Mouse (Mus musculus): Measurements from ENCODE around the gene Luc7l. TPM values are rescaled to one million over a fixed set of nuclear protein-coding genes. Genes with fewer than 3 reads are reported as not detected.
"Not testable (repeated sequence)": the region's sequence is repeated elsewhere in the genome, so short reads cannot be mapped to it uniquely, and the experiment has no call there.

The Luc7l gene
- polyA plus RNA-seq, 1 experiment from 2014 or later = 97.7 TPM

DNA sequence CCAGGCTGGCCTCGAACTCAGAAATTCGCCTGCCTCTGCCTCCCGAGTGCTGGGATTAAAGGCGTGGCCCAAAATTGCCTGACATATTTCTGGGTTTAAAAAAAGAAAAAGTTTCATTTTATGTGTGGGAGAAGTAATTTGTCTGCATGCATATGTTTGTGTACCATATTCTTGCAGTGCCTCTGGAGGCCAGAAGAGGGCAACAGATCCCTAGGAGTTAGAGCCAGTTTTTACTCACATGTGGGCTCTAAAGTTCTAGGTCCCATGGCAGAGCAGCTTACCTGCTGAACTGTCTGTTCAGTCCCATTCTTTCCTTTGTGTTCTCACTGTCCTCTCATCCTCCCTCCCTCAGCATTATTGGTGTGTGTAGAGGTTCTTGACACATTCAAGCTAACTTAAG lies 24.0 kb downstream of the Luc7l start:
- no peaks in the 10 kb centered on the region for H3K27me3 ChIP-seq (ENCODE audit: insufficient read depth, low read length)
- no peaks in the 10 kb centered on the region for H3K9me3 ChIP-seq (ENCODE audit: low read length)
- H3K9ac ChIP-seq (replicated peaks; ENCODE audit: low read length) = no peak overlapping the region
- H3K27ac ChIP-seq (ENCODE audit: low read length) = no peak overlapping the region
- 95% methylated on average over 4 of the region's 4 CpGs for WGBS
- H3K36me3 ChIP-seq (ENCODE audit: insufficient read depth, low read length) = peaks cover 68% of the 10 kb centered on the region
- no peaks in the 10 kb centered on the region for H3K4me1 ChIP-seq (ENCODE audit: insufficient read depth, low read length)
- H3K4me3 ChIP-seq (ENCODE audit: low read length) = no peak overlapping the region
- ATAC-seq (ENCODE audit: low FRiP score, low TSS enrichment) = no peak
- H3K4me2 ChIP-seq (replicated peaks; ENCODE audit: low read depth, low read length) = no peak overlapping the region

GRCm38 (mm10) chr17:26286199-26286955 lies 33.7 kb downstream of the Luc7l start:
- H3K4me1 ChIP-seq (ENCODE audit: insufficient read depth, low read length) = no peaks in the 10 kb centered on the region
- H3K27ac ChIP-seq (ENCODE audit: low read length) = no peak overlapping the region
- peaks cover 6% of the 10 kb centered on the region for H3K9me3 ChIP-seq (ENCODE audit: low read length)
- no peak overlapping the region for H3K4me2 ChIP-seq (replicated peaks; ENCODE audit: low read depth, low read length)
- 92% methylated on average over 8 of the region's 8 CpGs for WGBS
- no peak for ATAC-seq (ENCODE audit: low FRiP score, low TSS enrichment)
- H3K36me3 ChIP-seq (ENCODE audit: insufficient read depth, low read length) = peaks cover 88% of the 10 kb centered on the region
- H3K9ac ChIP-seq (replicated peaks; ENCODE audit: low read length) = no peak overlapping the region
- H3K4me3 ChIP-seq (ENCODE audit: low read length) = no peak overlapping the region
- H3K27me3 ChIP-seq (ENCODE audit: insufficient read depth, low read length) = no peaks in the 10 kb centered on the region

GRCm38 (mm10) chr17:26289475-26289874 lies 36.8 kb downstream of the Luc7l start:
- Histone ChIP-seq H3K9me3 (ENCODE audit: low read length) (peaks cover 13% of the 10 kb centered on the region), H3K4me1 (ENCODE audit: insufficient read depth, low read length) (no peaks in the 10 kb centered on the region), H3K9ac (replicated peaks; ENCODE audit: low read length) (no peak overlapping the region), H3K27ac (ENCODE audit: low read length) (no peak overlapping the region), H3K36me3 (ENCODE audit: insufficient read depth, low read length) (peaks cover 60% of the 10 kb centered on the region), H3K4me2 (replicated peaks; ENCODE audit: low read depth, low read length) (no peak overlapping the region), H3K4me3 (ENCODE audit: low read length) (no peak overlapping the region), H3K27me3 (ENCODE audit: insufficient read depth, low read length) (no peaks in the 10 kb centered on the region)
- ATAC-seq (ENCODE audit: low FRiP score, low TSS enrichment) = no peak
- 82% methylated on average over 4 of the region's 4 CpGs for WGBS

GRCm38 (mm10) chr17:26298318-26298717 lies 45.6 kb downstream of the Luc7l start:
- not testable (repeated sequence) for H3K4me3 ChIP-seq (ENCODE audit: low read length); H3K9me3 ChIP-seq (ENCODE audit: low read length); H3K27me3 ChIP-seq (ENCODE audit: insufficient read depth, low read length); H3K4me1 ChIP-seq (ENCODE audit: insufficient read depth, low read length); H3K9ac ChIP-seq (replicated peaks; ENCODE audit: low read length); H3K36me3 ChIP-seq (ENCODE audit: insufficient read depth, low read length); H3K4me2 ChIP-seq (replicated peaks; ENCODE audit: low read depth, low read length); H3K27ac ChIP-seq (ENCODE audit: low read length); ATAC-seq (ENCODE audit: low FRiP score, low TSS enrichment)
- 94% methylated on average over 4 of the region's 4 CpGs for WGBS

GRCm38 (mm10) chr17:26314291-26314690 lies 61.6 kb downstream of the Luc7l start:
- H3K4me1 ChIP-seq (ENCODE audit: insufficient read depth, low read length) = peaks cover 12% of the 10 kb centered on the region
- H3K4me3 ChIP-seq (ENCODE audit: low read length) = no peak overlapping the region
- peak; percentile 75; the same call in 1 of the 2 replicates for ATAC-seq (ENCODE audit: low FRiP score, low TSS enrichment)
- WGBS = 12% methylated on average over 6 of the region's 6 CpGs
- no peaks in the 10 kb centered on the region for H3K9me3 ChIP-seq (ENCODE audit: low read length)
- H3K36me3 ChIP-seq (ENCODE audit: insufficient read depth, low read length) = no peaks in the 10 kb centered on the region
- H3K27me3 ChIP-seq (ENCODE audit: insufficient read depth, low read length) = no peaks in the 10 kb centered on the region
- no peak overlapping the region for H3K4me2 ChIP-seq (replicated peaks; ENCODE audit: low read depth, low read length)
- no peak overlapping the region for H3K9ac ChIP-seq (replicated peaks; ENCODE audit: low read length)
- H3K27ac ChIP-seq (ENCODE audit: low read length) = no peak overlapping the region

DNA sequence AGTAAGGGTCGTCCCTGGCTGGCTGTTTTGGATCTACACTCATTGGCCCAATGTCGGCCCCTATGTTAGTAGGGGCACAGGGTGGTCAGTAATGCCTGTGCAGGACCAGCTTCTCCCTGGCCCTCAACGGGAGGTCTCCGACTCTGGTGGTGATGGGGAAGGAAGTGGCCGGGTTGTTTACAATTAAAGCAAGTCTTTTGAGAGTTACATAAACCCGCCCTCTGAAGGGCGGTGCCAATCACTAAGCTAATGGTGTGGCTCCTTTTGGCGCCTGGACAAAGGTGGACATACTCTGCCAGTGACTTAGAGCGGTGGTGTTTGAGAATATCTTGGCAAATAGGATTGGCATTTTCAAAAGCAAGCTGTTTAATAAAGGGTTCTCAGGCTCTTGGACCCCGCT lies 62.8 kb downstream of the Luc7l start:
- Histone ChIP-seq H3K27ac (ENCODE audit: low read length) (no peak overlapping the region), H3K9me3 (ENCODE audit: low read length) (no peaks in the 10 kb centered on the region), H3K27me3 (ENCODE audit: insufficient read depth, low read length) (no peaks in the 10 kb centered on the region), H3K4me3 (ENCODE audit: low read length) (no peak overlapping the region), H3K9ac (replicated peaks; ENCODE audit: low read length) (no peak overlapping the region), H3K4me2 (replicated peaks; ENCODE audit: low read depth, low read length) (no peak overlapping the region), H3K36me3 (ENCODE audit: insufficient read depth, low read length) (no peaks in the 10 kb centered on the region), H3K4me1 (ENCODE audit: insufficient read depth, low read length) (peaks cover 12% of the 10 kb centered on the region)
- 36% methylated on average over 10 of the region's 10 CpGs for WGBS
- 0 out of 2 replicates have a peak, but pooled peaks have one; percentile 39 for ATAC-seq (ENCODE audit: low FRiP score, low TSS enrichment)

DNA sequence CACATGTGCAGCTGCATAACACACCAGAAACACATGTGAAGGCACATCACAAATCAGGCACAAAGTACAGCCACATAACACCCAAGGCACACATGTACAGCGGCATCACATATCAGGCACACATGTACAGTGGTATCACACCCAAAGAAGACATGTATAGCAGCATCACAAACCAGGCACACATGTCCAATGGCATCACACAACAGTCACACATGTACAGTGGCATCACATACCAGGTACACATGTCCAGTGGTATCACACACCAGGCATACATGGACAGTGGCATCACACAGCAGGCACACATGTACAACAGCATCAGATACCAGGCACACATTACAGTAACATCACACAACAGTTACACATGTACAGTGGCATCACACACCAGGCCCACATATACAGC lies 65.7 kb downstream of the Luc7l start:
- H3K4me2 ChIP-seq (replicated peaks; ENCODE audit: low read depth, low read length) = no peak overlapping the region
- no peaks in the 10 kb centered on the region for H3K27me3 ChIP-seq (ENCODE audit: insufficient read depth, low read length)
- no peak overlapping the region for H3K9ac ChIP-seq (replicated peaks; ENCODE audit: low read length)
- no peaks in the 10 kb centered on the region for H3K9me3 ChIP-seq (ENCODE audit: low read length)
- no peak for ATAC-seq (ENCODE audit: low FRiP score, low TSS enrichment)
- H3K4me3 ChIP-seq (ENCODE audit: low read length) = no peak overlapping the region
- WGBS = 100% methylated on average over 1 of the region's 1 CpGs
- H3K36me3 ChIP-seq (ENCODE audit: insufficient read depth, low read length) = no peaks in the 10 kb centered on the region
- H3K4me1 ChIP-seq (ENCODE audit: insufficient read depth, low read length) = peaks cover 12% of the 10 kb centered on the region
- no peak overlapping the region for H3K27ac ChIP-seq (ENCODE audit: low read length)

Other genes with a start within 250 kb of the Luc7l start
- gene Rab11fip3, start 183.3 kb upstream of the Luc7l start, polyA plus RNA-seq (2015; fragmentation: Nextera tagmentation; extraction: Ambion mirVana) = 30.7 and 41.0 TPM in 2 replicates
- 46.9 and 52.3 TPM in 2 replicates for gene Decr2, start 162.6 kb upstream of the Luc7l start, polyA plus RNA-seq (2015; fragmentation: Nextera tagmentation; extraction: Ambion mirVana)
- gene Nme4, start 157.3 kb upstream of the Luc7l start, polyA plus RNA-seq (2015; fragmentation: Nextera tagmentation; extraction: Ambion mirVana) = 103 and 112 TPM in 2 replicates
- gene Tmem8, start 139.6 kb upstream of the Luc7l start, polyA plus RNA-seq (2015; fragmentation: Nextera tagmentation; extraction: Ambion mirVana) = 6.5 and 7.1 TPM in 2 replicates
- gene Mrpl28, start 129.4 kb upstream of the Luc7l start, polyA plus RNA-seq (2015; fragmentation: Nextera tagmentation; extraction: Ambion mirVana) = 216 and 238 TPM in 2 replicates
- gene Axin1, start 114.2 kb upstream of the Luc7l start, polyA plus RNA-seq (2015; fragmentation: Nextera tagmentation; extraction: Ambion mirVana) = 8.3 and 11.7 TPM in 2 replicates
- 0.52 and 0.89 TPM in 2 replicates for gene Pdia2, start 53.8 kb upstream of the Luc7l start, polyA plus RNA-seq (2015; fragmentation: Nextera tagmentation; extraction: Ambion mirVana)
- gene Rgs11, start 49.9 kb upstream of the Luc7l start, polyA plus RNA-seq (2015; fragmentation: Nextera tagmentation; extraction: Ambion mirVana) = 17.7 and 19.4 TPM in 2 replicates
- gene Arhgdig, start 45.1 kb upstream of the Luc7l start, polyA plus RNA-seq (2015; fragmentation: Nextera tagmentation; extraction: Ambion mirVana) = 6.4 TPM in 2 replicates
- gene Fam234a, start 8.7 kb upstream of the Luc7l start, polyA plus RNA-seq (2015; fragmentation: Nextera tagmentation; extraction: Ambion mirVana) = 73.6 and 74.3 TPM in 2 replicates
- 1.7 and 2.4 TPM in 2 replicates for gene Neurl1b, start 161.9 kb downstream of the Luc7l start, polyA plus RNA-seq (2015; fragmentation: Nextera tagmentation; extraction: Ambion mirVana)